Mouse (Mus musculus) embryo, embryonic 10.5 days (tissue): Measurements from ENCODE around the gene Nupr1.

Experiments
- DNase-seq: peaks from one replicate; pipeline ENCODE4 v3.0.0-alpha.2; 2015; ENCODE audit warnings: low spot score

Gene Nupr1

DNA sequence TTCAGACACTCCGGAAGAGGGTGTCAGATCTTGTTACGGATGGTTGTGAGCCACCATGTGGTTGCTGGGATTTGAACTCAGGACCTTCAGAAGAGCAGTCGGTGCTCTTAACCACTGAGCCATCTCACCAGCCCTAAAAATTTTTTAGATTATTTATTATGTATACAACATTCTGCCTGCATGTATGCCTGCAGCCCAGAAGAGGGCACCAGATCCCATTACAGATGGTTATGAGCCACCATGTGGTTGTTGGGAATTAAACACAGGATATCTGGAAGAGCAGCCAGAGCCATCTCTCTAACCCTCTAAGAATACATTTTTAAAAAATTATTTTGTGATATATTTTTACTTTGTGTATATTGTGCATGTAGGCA is 12.6 kb upstream of the Nupr1 start:
- DNase-seq = peak; percentile 59

DNA sequence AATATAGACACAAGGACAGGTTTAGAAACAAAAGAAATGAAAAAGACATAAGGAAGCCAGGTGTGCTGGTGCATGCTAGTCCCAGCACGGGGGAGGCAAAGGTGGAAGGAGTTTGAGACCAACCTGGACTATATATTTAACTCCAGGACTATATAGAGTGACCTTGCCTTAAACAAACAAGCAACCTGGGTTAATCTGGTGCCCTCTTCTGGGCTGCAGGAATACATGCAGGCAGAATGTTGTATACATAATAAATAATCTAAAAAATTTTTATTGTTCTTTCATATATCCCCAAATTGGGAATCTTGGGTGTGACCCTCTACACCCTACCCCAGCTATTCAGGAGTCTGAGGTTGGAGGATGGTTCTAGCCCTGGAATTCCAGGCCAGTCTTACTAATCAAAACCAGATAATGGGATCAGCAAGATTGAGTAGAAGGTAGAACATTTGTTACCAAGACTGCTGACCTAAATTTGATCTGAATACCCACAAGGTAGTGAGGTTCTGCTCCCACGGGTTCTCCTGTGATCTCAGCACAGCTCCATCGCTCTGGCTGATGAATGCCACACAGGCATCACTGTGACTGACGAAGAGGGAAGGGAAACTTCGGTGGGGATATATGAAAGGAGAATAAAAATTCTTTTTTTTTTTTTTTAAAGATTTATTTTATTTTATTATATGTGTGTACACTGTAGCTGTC is 12.0 kb upstream of the Nupr1 start:
- DNase-seq = no peak

DNA sequence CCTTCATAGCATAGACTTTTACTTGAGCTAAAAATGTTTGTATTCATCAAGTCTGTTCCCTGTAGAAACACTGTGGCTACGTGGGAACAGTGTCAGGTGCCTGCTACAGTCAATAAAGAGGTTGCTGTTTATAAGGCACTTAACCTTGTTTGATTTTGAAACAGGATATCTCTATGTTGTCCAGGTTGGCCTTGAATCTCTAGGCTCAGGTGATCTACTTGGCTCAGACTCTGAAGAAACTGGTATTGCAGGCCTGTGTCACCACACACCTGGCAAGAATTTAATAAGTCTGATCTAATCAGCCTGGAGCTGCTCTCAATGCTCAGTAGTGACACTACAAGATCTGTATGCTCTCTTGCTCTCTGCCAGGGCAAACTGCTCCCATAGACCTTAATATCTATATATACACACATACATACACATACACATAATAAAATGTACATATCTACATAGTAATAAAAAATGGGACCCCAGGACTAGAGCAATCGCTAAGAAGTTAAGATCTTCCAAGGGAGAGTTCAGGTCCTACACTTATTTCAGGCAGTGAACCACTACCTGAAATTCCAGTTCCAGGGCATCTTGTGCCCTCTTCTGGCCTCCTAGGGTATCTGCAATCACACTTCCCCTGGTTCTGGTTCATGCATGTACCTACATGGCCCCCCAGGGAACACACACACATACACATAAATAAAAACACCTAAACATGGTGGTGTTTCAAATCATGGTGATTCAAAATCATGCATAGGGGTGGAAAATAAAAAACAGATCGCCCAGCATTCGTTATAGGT is 6.3 kb upstream of the Nupr1 start:
- DNase-seq = peak; percentile 64

DNA sequence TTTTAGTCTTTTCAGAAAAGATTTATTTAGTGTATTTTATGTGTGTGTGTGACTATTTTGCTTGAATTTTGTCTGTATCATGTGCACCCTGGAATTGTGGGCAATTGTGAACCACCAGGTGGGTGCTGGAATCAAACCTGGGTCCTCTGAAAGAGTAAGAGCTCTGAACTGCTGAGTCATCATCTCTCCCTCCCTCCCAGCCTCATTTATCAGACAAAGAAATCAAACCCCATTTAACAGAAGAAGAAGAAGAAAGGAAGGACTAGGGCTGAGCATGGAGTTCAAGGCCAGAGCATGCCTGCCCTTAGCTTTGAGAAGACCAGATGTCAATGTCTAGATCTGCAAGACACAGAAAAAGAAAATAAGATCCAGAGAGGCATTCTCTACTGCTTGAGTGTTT is 4.7 kb upstream of the Nupr1 start:
- no peak for DNase-seq

DNA sequence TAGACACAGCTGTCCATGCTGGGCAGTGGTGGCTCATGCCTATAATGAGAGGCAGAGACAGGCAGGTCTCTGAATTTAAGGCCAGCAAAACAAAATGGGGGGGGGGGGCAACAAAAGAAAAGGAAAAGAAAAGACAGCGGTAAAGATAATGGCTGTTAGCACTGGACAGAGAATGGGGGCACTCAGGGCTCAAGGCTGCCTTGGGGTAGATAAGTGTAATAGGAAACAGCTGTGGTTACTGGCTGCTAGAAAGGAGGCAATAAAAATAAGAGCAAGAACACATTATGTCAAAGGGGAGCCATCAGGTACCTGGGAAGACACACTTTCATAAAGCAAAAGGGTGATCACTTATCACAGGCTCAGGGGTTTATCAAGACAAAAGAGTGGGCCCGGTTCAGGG is 1.8 kb upstream of the Nupr1 start:
- DNase-seq = no peak

DNA sequence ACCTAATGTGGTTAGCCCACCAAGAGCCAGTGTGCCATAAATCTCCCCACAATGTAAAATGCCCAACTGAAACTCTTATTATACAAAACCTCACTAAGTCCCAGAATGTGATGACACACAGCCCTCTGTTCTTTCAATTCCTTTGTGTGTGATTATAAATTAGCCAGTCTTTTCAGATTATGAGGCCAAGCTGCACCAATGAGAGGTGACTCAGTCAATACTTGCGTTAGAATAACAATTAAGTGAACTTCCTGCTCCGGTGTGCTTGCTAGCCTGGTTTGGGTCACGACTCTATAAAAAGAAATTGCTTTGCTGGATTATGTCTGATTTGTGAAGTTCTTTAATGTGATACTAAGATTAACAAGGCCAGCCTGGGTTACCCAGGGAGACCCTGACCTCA is 746 bp downstream of the Nupr1 start:
- no peak for DNase-seq

DNA sequence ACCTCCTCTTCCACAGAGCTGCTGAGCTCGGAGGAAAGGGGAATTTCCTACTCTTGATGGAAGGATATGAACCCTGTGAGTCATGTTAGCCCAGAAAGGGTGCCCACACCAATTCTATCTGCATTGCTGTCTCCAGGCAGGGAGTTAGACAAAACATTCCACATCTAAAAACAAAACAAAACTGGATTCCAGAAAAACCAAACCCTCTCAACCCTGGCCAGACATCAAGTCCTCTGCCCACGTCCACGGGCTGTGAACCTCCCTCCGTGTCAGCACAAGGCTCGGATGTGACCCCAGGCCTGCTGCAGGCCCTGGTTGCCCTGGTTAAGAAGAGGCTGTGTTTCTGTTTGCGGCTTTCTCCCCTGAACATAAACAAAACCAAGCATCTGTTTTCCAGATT is 2.5 kb downstream of the Nupr1 start:
- no peak for DNase-seq

DNA sequence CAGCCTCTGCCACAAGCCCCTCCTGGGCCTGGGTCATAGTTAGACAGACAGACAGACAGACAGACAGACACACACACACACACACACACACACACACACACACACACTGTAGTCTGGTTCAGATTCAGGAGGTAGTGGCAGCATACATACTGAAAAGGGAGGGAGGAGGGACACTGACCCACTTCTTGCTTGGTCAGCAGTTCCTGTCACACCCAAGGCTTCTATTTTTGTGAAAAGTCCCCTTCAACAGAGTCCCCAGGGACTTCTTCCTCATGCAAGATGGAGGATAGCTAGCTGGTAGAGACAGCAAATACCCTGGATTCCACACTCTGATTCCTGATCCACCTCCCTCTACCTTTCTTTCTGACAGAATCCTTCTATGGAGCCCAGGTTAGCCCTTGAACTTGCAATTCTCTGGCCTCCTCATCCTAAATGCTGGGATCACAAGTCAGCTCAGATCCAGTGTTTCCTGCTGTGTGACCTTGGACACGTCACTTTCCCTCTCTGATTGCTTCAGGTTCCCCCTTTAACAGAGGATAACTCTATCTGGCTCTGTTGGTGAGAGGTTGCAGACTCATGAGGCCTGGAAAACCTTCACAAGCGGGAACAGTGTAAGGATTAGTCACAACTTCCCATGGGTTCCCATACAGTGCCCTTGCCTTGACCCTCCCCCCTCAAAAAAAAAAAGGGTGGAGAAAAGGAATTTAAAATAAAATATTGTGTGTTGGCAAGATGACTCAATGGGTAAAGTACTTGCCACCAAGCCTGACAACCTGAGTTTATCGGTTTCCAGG is 4.7 kb downstream of the Nupr1 start:
- no peak for DNase-seq

DNA sequence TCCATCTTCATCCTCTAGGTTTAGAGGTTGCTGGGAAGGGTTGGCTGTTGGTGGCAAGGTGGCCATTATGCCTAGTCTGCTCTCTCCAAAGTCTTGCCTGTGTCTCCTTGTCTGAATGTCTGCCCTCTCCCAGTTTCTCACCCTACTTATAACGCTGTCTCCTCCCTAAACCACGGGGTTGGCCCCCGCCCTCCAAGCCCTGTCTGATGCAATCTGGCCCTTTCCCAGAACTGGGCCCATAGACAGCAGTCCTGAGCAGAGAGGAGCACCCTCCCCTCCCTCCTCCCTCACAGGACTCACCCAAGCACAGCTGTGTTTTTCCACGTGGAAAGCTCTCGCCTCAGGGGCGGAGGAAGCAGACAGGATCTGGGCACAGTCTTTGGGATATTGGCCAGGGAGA is 5.3 kb downstream of the Nupr1 start:
- no peak for DNase-seq

DNA sequence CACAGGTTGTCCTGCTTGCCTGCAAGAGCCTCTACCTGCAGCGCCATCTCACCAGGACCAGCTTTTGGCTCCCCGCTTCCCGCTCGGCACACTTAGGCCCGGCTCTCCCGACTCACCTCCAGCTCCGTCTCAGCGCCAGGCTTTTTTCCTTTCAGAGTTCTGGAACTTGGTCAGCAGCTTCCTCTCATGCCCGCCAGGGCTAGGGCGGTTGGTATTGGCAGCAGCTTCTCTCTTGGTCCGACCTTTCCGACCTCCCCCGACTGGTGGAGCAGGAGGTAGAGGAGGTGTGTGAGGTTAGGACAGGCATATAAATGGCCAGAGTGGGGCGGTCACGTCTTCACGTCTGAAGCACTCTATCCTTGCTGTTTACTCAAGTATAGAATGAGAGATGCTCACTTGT is 5.9 kb downstream of the Nupr1 start:
- DNase-seq = no peak

DNA sequence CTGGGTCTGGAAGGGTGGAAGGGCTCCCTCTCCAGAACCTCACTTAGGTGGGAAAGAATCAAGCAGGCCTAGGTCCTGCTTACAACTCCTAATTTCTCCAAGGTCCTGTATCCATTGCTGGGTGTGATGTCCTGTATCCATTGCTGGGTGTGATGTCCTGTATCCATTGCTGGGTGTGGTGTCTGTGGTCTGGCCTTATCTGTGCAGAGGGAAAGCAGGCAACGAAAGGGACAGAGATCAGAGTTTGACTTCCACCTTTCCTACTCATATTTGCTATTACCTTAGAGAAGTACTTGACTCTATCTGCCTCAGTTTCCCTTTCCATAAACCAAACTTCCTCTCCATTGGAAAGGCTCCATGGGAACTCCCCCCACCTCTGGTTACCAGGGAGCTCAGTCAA is 7.3 kb downstream of the Nupr1 start:
- DNase-seq = no peak

DNA sequence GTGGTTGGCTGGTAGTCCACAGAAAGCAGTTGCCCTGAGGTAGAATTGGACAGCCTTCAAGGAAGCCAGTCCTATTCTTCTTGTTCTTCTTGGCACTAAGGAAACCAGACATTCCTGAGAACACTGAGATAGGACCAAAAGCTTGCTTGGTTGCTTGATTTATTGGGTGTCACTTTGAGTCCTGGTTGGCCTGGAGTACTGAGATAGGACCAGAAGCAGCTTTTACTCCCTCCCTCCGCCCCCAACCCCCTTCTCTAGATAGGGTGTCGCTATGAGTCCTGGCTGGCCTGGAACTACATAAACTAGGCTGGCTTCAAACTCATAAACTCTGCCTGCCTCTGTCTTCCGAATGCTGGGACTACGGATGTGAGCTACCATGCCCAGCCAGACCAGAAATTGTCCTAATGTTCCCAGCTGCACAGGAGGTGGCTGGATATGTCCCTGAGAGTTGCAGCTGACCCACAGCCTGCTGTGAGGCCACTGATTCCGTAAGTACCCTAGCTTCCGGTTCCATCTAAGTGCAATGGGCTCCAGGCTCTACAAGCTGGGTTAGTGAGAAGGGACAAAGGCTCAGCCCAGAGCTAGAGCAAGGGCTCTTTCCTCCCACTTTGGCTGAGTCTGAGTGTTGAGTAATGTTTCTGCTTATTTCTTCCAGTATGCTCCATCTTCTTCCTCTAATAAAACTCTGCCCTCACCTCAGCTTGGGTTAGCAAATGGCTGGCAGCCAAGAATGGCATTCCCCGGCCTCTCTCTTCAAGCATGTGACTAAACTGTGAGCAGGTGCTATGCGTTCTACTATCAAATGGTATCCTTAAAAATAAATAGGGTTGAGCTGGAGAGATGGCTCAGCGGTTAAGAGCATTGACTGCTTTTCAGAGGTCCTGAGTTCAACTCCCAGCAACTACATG is 9.0 kb downstream of the Nupr1 start:
- DNase-seq = no peak

DNA sequence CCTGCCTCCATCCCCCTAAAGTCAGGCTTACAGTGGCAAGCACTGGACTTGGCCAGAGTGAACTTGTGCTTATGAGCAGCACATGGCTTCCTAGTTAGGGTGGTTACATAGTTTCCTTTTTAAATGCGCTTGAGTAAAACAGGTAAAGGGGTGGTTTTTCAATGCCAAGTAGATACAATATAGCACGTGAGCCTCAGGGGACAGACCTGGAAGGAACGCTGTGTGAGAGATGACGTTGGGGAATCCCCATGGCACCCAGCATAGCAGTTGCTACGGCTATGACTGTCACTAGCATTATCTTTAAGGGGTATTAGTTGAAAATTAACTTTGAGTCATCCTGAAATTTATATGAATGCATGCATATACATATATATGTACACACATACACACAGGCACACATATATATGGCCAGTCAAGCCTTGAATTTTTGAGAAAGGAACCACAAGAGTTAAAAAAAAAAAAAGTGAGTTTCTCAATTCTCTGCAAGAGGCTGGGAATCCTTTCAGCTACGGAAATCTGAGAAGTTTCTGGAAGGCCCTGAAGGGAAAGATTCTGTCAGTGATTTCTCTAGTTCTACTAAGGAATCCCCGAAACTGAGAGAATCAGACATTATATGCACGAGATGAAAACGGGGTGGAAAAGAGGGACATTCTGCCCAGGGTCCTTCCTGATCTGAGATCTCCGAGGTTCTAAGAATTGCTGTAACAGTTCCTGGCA is 10.9 kb downstream of the Nupr1 start:
- DNase-seq = no peak

DNA sequence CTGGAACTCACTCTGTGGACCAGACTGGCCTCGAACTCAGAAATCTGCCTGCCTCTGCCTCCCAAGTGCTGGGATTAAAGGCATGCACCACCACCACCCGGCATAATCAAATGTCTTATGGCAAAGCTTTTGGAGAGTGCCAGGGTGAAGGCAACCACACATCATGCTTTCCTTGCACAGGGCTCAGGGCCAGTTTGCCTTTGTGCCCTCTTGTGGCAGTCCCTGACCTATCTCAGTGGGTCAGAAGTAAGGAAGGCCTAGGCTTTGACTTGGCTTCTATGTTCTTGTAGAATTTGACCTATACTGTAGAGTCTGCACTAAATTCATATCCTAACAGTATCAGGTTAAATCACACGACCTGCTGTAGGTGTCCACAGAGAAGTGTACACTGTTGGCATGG is 14.0 kb downstream of the Nupr1 start:
- DNase-seq = no peak

DNA sequence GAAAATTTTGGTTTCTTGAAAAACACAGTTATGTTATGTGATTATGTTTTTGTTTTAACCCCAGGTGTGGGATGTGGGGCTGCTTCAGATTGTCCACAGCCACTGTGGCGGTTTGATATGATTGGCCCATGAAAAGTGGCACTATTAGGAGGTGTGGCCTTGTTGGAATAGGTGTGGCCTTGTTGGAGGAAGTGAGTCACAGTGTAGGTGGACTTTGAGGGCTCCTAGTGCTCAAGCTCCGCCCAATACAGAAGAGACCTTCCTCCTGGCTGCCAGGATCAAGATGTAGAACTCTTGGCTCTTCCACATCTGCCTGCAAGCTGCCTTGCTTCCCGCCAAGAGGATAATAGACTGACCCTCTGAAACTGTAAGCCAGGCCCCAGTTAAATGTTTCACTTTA is 17.9 kb downstream of the Nupr1 start:
- DNase-seq = no peak

DNA sequence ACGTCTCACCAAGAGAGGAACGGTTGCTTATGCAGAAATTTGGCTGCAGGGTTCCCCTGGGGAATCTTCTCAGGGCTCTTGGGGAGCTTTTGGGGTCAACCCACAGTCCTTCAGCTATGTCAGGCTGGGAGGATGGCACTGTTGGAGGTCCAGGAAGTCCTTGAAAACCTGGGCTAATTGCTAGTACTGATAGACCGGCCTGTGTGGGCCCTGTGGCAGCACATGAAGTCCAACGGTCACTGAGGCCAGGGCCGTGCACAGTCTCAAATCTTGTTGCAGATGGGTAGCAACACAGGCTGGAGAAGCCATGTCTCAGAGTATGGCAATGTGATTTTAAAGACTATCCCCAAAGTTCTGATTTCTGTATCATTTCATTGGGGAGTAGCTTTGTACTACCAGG is 22.9 kb downstream of the Nupr1 start:
- no peak for DNase-seq

DNA sequence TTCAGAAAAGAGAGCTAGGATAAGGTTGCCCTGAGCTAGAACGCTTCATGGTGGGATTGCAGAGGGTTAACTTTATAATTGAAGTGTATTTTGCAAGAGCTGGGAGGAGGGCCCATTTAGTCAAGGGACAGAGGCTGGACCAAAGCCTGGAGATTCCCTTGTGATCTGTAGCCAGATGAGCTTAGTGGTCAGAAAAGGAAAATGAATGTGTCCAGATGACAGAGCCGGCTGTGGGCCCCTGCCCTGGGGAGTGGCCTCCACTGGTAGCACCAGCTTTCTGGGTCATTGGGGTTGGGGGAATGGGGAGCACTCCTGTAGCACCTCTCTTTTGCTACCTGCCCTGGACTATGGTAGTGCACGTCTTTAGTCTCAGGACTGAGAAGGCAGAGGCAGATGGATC is 23.6 kb downstream of the Nupr1 start:
- no peak for DNase-seq

DNA sequence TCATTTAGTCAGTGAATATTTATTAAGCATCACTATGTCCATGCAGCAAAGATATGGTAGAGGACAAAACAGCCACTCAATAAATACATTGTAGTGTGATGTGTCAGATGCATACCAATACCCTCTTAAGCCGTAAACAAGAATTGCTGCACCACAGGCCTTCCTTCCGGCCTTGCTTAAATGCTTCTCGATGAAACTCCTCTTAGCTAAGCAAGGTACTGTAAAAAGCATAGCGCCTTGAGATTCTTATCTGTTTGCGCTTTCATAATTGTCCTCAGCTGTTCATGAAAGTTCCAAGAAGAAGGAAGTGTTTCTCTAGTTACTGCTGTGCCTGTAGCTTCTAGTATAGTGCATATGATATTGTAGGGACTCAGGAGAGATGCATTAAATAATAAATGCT is 24.1 kb downstream of the Nupr1 start:
- DNase-seq = no peak

DNA sequence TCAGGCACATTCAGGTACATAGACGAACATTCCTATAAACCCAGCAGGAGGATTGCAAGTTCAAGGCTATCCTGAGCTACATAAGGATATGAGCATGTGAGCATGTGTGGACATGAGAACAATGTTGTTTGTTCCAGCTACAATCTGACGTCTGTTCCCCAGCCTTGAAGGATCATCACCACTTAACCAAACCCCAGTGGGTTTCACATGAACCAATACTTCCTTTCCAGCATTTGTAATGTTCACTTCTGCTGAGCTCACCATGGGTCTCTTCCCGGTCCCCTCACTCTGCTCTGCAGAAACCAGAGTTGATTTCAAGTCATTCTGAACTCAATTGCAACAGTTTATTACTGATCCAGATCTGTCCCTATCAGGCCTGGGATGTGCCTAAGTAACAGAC is 28.0 kb downstream of the Nupr1 start:
- no peak for DNase-seq

DNA sequence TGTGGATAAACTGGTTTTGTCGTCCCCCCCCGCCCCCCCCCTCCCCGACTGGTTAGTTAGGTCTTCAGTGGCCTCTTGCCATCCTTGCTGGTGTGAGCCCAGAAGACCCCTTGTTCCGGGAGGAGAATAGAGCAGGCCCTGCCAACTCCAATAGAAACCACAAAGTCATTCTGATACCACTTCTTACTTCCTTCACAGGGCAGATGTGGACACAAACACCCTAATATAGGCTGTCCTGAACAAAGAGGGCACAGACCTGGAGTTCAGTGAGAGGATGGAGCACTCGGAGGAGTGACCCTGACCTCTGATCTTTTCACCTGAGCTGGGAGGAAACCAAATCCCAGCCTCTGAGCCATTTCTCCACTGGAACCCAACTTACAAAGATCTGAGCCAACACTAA is 28.8 kb downstream of the Nupr1 start:
- no peak for DNase-seq

DNA sequence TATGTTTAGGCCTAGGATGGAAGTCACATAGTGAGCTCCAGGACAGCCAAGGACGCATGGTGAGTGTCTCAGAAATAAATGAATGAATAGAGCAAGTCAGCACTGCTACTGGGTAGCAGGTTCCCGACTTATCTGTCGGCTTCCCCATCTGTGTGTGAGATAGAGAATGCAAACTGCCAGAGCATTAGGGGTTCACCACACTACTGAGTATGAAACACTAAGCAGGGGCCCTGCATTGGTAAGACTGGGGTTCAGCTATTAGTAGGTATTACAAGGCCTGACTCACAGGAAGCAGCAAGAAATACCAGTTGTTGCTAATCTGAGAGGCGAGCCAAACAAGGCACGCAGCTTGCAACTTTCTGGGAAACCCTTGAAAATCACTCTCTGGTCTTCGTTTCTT is 31.7 kb downstream of the Nupr1 start:
- DNase-seq = no peak
